Mouse (Mus musculus): ENCODE results near the gene Folr1.

DNA sequence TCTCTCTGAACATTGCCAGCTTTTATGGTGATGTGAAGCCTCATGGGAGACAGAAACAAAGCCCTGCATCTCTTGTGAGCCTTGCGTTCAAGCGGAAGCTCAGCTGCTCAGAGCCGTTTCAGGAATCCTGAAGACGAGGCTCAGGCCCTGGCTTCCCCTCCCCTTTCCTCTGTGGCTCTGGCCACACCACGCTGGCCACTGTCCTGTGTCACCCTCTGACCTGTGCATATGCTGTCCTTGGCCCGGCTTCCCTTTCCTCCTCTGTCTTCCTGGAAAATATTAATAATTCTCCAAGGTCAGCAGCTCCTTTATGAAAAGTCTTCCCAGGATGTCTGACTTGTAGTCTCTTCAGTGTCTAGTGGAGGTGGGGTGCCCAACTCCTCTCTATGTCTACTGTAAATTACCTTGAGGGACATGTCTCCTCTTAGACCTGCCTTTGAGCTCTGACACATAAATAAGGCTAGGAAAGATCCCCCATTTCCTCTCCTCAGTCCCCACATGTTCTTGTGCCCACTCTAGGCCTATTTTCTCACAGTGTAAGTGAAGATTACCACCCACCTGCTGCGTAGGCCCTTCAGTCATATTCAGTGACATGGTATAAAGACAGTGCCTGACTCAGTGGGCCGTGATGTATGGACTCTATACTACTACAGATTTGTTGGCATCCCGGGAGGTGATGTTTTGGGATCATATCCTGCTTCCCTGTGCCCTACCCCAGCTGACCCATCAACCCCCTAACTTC lies 12.0 kb upstream of the Folr1 start:
- TF ChIP-seq POLR2A (IDR thresholded peaks at IDR 0.05; ENCODE audit: borderline replicate concordance, extremely low read depth, insufficient read depth, insufficient read length, poor library complexity, severe bottlenecking) (no peak), CTCF (IDR thresholded peaks at IDR 0.05; ENCODE audit: borderline replicate concordance, extremely low read depth, insufficient read depth, insufficient read length) (no peak)
